Mouse (Mus musculus): Measurements from ENCODE around the gene Trim43b. TPM values are rescaled to one million over a fixed set of nuclear protein-coding genes. Genes with fewer than 3 reads are reported as not detected.
"Not testable (repeated sequence)": the region's sequence is repeated elsewhere in the genome, so short reads cannot be mapped to it uniquely, and the experiment has no call there.

Gene Trim43b
- total RNA-seq (2014; fragmentation: Nextera tagmentation): not detected in 2 replicates
- not detected in 2 replicates for total RNA-seq (2017)

DNA sequence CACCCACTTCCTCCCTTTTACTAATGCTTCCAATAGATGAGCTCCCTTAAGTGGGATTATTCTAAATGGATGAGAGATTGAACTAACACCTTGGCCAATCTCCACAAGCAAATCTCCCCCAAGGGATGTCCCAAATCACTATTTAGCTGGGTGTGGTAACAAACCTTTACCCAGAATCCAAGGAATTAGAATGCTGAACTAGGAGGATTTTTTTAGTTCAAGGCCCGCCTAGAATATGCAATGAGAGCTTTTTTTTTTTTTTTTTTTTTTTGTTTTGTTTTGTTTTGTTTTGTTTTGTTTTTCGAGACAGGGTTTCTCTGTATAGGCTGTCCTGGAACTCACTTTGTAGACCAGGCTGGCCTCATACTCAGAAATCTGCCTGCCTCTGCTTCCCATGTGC, at the start of gene Trim43b:
TSS of gene Trim43b (minus strand) at position 101 of the 400 bp plus-strand sequence.
- ATAC-seq (replicated peaks; ENCODE audit: low FRiP score, low TSS enrichment, poor library complexity, severe bottlenecking): not testable (repeated sequence)

DNA sequence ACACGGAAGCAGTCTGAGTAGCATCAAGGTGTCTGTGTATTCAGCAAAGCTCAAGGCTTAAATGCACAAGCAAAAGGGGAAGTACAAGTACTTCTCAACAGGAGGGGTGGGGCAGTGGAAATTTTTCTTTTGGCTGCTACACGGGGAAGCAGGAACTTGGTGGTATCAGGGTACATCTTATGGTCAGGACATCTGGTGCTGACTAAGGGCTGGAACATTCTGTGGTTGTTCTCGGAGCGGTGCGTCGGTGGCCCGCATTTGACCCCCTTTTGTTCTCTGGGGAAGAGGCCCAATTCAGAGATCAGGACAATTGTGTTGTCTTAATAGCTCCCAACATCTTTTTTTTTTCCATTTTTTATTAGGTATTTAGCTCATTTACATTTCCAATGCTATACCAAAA, 11.9 kb upstream of the Trim43b start:
- not testable (repeated sequence) for ATAC-seq (replicated peaks; ENCODE audit: low FRiP score, low TSS enrichment, poor library complexity, severe bottlenecking)

DNA sequence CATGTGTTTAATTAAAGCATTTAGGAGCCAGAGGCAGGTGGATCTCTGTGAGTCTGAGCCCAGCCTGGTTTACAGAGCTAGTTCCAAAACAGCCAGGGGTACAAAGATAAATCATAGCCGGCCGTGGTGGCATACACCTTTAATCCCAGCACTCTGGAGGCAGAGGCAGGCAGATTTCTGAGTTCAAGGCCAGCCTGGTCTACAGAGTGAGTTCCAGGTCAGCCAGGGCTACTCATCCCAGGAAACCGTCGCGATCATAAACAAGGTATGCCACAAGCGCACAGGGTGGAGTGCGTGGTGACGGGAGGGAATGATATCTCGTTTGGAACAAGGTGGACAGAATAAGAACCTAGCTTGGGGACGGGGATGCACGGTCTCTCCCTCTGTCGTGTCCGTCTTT, 5.9 kb downstream of the Trim43b start:
- ATAC-seq (replicated peaks; ENCODE audit: low FRiP score, low TSS enrichment, poor library complexity, severe bottlenecking): not testable (repeated sequence)

DNA sequence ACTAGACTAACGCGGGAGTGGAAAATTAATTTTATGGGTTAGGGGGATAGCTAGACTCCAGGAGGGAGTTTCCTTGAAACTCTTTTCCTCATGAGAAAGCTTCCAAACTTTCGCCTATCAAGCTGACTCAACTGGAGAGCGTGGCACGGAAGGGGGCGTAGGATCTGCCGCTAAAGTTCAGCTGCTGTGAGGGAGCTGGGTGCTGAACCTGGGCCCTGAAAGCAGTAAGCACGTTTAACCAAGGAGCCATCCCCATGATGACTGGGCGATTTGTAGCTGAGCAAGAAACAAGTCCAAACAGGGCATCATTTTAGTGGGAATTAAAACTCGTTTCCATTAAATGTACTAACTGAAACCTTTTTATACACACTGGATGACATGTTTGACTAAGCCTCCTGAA, 13.0 kb downstream of the Trim43b start:
- not testable (repeated sequence) for ATAC-seq (replicated peaks; ENCODE audit: low FRiP score, low TSS enrichment, poor library complexity, severe bottlenecking)

DNA sequence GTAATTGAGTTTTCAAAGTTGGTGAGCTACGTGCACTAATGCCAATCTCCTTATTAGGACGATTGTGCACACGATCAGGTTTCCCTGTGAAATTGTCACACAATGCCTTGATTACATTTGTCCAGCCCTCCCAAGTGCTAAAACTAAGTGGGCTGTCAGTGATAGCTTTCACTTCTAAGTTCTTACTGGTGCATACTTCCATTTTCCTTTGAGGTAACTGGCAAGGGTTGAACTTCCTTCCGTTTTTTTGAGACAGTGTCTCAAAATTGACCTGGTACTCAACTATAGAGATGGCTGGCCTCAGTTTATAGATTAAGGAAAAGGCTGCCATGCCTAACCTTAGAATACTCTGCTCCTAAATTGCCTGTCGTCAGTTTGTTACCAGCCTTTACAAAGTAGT, 16.1 kb downstream of the Trim43b start:
- ATAC-seq (replicated peaks; ENCODE audit: low FRiP score, low TSS enrichment, poor library complexity, severe bottlenecking): not testable (repeated sequence)

DNA sequence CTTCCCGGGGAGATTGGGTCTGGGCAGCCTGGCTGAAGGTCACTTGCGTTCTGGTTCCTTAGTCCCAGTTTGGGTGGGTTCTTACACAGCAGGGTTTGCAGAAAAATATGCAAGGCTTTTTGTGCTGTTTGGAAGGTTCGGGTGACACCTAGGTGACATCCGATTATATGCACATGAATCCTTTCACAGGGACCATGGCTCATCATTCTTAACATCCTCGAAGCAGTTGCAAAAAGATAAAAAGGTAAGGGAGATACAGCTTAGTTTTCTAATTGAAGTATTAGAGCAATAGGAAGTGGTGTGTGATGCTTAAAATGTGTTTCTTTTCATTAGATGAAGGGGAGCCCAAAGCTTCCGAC, 25.5 kb downstream of the Trim43b start:
- ATAC-seq (replicated peaks; ENCODE audit: low FRiP score, low TSS enrichment, poor library complexity, severe bottlenecking): not testable (repeated sequence)

DNA sequence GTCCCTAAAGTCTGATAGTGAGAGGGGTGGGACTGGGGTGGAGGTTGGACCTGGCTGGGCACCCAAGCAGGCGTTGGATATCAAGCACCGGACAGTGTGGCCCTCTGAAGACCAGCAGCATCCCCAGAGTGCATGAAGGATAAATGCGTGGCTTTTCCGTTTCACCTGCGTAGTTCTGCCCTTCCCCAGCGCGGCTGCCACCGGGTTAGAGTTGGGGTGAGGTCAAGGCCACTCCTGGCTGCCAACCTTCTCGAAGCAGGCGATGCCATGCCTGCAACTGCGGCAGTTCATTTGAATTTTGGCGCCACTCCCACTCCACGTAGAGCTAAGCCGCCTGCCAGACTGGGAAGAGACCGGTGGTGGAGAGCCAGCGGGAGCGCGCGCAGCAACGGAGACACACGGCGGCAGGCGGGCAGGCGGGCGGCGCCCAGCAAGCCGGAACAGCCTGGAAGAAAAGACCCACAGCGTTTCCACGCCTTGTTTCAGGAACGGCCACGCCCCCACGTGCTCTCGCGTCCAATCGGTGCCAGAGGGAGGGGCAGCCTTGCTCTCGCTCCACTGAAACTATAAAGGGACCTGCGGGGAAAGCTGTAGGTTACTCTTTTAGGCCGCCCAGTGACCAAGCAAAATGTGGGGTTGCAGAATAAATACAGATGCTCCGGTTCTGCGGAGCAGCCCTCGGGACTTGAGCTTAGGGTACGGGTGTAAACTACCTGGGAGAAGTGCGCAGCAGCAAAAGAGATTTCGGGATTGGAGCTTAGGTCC, 26.1 kb downstream of the Trim43b start:
- peak; percentile 100 for ATAC-seq (replicated peaks; ENCODE audit: low FRiP score, low TSS enrichment, poor library complexity, severe bottlenecking)

Other genes with a start within 250 kb of the Trim43b start
- gene Bcl2a1a, start 135.9 kb downstream of the Trim43b start, total RNA-seq (2014; fragmentation: Nextera tagmentation): not detected in 2 replicates
- gene Bcl2a1a, start 135.9 kb downstream of the Trim43b start, total RNA-seq (2017): not detected in 2 replicates
- not detected in 2 replicates for gene Bcl2a1b, start 106.4 kb upstream of the Trim43b start, total RNA-seq (2014; fragmentation: Nextera tagmentation)
- gene Bcl2a1b, start 106.4 kb upstream of the Trim43b start, total RNA-seq (2017): not detected in 2 replicates
- gene Gm29094, start 106.5 kb upstream of the Trim43b start, total RNA-seq (2014; fragmentation: Nextera tagmentation): 4.7 TPM in 1 of 2 replicates, not detected in the other
- gene Gm29094, start 106.5 kb upstream of the Trim43b start, total RNA-seq (2017): not detected in 2 replicates
- gene Mthfs, start 117.8 kb upstream of the Trim43b start, total RNA-seq (2014; fragmentation: Nextera tagmentation): 3.7 and 41.5 TPM in 2 replicates
- gene Mthfs, start 117.8 kb upstream of the Trim43b start, total RNA-seq (2017): 8.1 and 26.7 TPM in 2 replicates

All from megakaryocyte-erythroid progenitor cell, adult 5-6 weeks (primary cell).